Mouse (Mus musculus) C2C12 (cell line): ENCODE measurements around the gene Gm20388. TPM values are rescaled to one million over a fixed set of nuclear protein-coding genes. Genes with fewer than 3 reads are reported as not detected.

Experiments used
- H3K27me3 ChIP-seq: one replicate; pipeline ENCODE4 v1.6.1; 2011; ENCODE audit not compliant: control insufficient read depth, insufficient read depth, insufficient read length
- H3K36me3 ChIP-seq: one replicate; pipeline ENCODE4 v1.6.1; 2011; ENCODE audit not compliant: control insufficient read depth, insufficient read depth
- H3K4me3 ChIP-seq: one replicate; pipeline ENCODE4 v1.5.1; 2011; ENCODE audit warnings: mild to moderate bottlenecking, control low read depth; ENCODE audit not compliant: poor library complexity, insufficient read depth, severe bottlenecking
- H3K79me2 ChIP-seq: one replicate; pipeline ENCODE4 v1.6.1; 2011; ENCODE audit not compliant: control insufficient read depth, insufficient read depth
- H3K79me3 ChIP-seq: one replicate; pipeline ENCODE4 v1.6.1; 2011; ENCODE audit warnings: low read depth, control low read depth
- H3ac ChIP-seq: one replicate; pipeline ENCODE3; 2011; ENCODE audit warnings: low read depth; ENCODE audit not compliant: control insufficient read depth, insufficient read length
- CEBPB ChIP-seq: IDR thresholded peaks from one replicate; pipeline ENCODE4 v1.6.1; 2011; ENCODE audit warnings: low read depth, mild to moderate bottlenecking, control low read depth, moderate library complexity
- CTCF ChIP-seq: IDR thresholded peaks from one replicate; pipeline ENCODE4 v1.5.1; 2011; ENCODE audit not compliant: control insufficient read depth, insufficient read depth, insufficient read length
- FOSL1 ChIP-seq: IDR thresholded peaks from one replicate; pipeline ENCODE4 v1.8.0; 2011; ENCODE audit warnings: mild to moderate bottlenecking, low read length; ENCODE audit not compliant: poor library complexity, insufficient read depth, severe bottlenecking
- MAX ChIP-seq: IDR thresholded peaks from one replicate; pipeline ENCODE4 v1.6.1; 2011; ENCODE audit warnings: mild to moderate bottlenecking, control low read depth
- MYOD1 ChIP-seq: IDR thresholded peaks from one replicate; pipeline ENCODE4 v1.6.1; 2011; ENCODE audit warnings: low read depth; ENCODE audit not compliant: control insufficient read depth, insufficient read length
- MYOG ChIP-seq: IDR thresholded peaks from one replicate; pipeline ENCODE4 v1.6.1; 2011; ENCODE audit not compliant: control insufficient read depth, insufficient read length; ENCODE audit errors: extremely low read depth
- USF1 ChIP-seq: IDR thresholded peaks from one replicate; pipeline ENCODE4 v1.6.1; 2011; ENCODE audit warnings: low read depth, mild to moderate bottlenecking, control low read depth, moderate library complexity
- polyA plus RNA-seq: library from polyadenylated mRNA; unstranded; fragments of >200 nt; fragmentation: generic; extraction: Trizol; gene quantifications from one replicate; pipeline ENCODE4 v1.2.1, GENCODE M21; 2012; ENCODE audit warnings: missing spikeins

Gm20388 gene
- polyA plus RNA-seq, 1 experiment, result 15.0 TPM

GRCm38 (mm10) chr8:124301935-124302555 lies 4391.4 kb downstream of the Gm20388 start:
- no peak overlapping the region for H3ac ChIP-seq
- peaks cover 28% of the 10 kb centered on the region for H3K79me3 ChIP-seq
- TF ChIP-seq MYOD1 (no peak), USF1 (no peak), CTCF (no peak), FOSL1 (no peak), CEBPB (no peak), MYOG (no peak), MAX (no peak)
- H3K36me3 ChIP-seq, result peaks cover 13% of the 10 kb centered on the region
- H3K27me3 ChIP-seq, result no peaks in the 10 kb centered on the region
- H3K4me3 ChIP-seq, result no peak overlapping the region
- peaks cover 63% of the 10 kb centered on the region for H3K79me2 ChIP-seq

- Histone ChIP-seq H3K27me3 (no peaks in the 10 kb centered on the region), H3K36me3 (peaks cover 7% of the 10 kb centered on the region), H3K4me3 (no peak overlapping the region), H3K79me2 (peaks cover 50% of the 10 kb centered on the region), H3ac (no peak overlapping the region), H3K79me3 (peaks cover 19% of the 10 kb centered on the region)
- TF ChIP-seq CEBPB (no peak), CTCF (no peak), MAX (no peak)
Measured at GRCm38 (mm10) chr8:124303211-124303902, 4392.7 kb downstream of the Gm20388 start.

- H3K79me2 ChIP-seq, result peaks cover 42% of the 10 kb centered on the region
- peaks cover 17% of the 10 kb centered on the region for H3K79me3 ChIP-seq
- H3ac ChIP-seq, result no peak overlapping the region
- H3K36me3 ChIP-seq, result peaks cover 12% of the 10 kb centered on the region
- TF ChIP-seq USF1 (no peak), MAX (no peak), CEBPB (no peak), FOSL1 (no peak), CTCF (no peak), MYOD1 (no peak), MYOG (no peak)
- no peaks in the 10 kb centered on the region for H3K27me3 ChIP-seq
- no peak overlapping the region for H3K4me3 ChIP-seq
Measured at GRCm38 (mm10) chr8:124304141-124304540, 4393.5 kb downstream of the Gm20388 start.

GRCm38 (mm10) chr8:124306574-124306973 lies 4395.9 kb downstream of the Gm20388 start:
- Histone ChIP-seq H3K79me3 (peaks cover 9% of the 10 kb centered on the region), H3K79me2 (peaks cover 20% of the 10 kb centered on the region), H3ac (no peak overlapping the region), H3K27me3 (no peaks in the 10 kb centered on the region), H3K4me3 (no peak overlapping the region), H3K36me3 (peaks cover 21% of the 10 kb centered on the region)
- TF ChIP-seq MYOG (no peak), CTCF (no peak), USF1 (no peak), MYOD1 (no peak), FOSL1 (no peak), MAX (no peak), CEBPB (no peak)

GRCm38 (mm10) chr8:124307700-124308099 lies 4397.1 kb downstream of the Gm20388 start:
- Histone ChIP-seq H3ac (no peak overlapping the region), H3K4me3 (no peak overlapping the region), H3K79me3 (no peaks in the 10 kb centered on the region), H3K79me2 (peaks cover 11% of the 10 kb centered on the region), H3K27me3 (no peaks in the 10 kb centered on the region), H3K36me3 (peaks cover 22% of the 10 kb centered on the region)
- TF ChIP-seq MAX (no peak), USF1 (no peak), CEBPB (no peak), MYOG (no peak), CTCF (no peak), FOSL1 (no peak)

GRCm38 (mm10) chr8:124310509-124310908 lies 4399.9 kb downstream of the Gm20388 start:
- H3K79me2 ChIP-seq, result peaks cover 19% of the 10 kb centered on the region
- H3K36me3 ChIP-seq, result peaks cover 24% of the 10 kb centered on the region
- no peaks in the 10 kb centered on the region for H3K27me3 ChIP-seq
- H3K79me3 ChIP-seq, result peaks cover 2% of the 10 kb centered on the region
- H3ac ChIP-seq, result no peak overlapping the region
- TF ChIP-seq MYOD1 (no peak), CTCF (no peak), MYOG (no peak), USF1 (no peak)
- no peak overlapping the region for H3K4me3 ChIP-seq
